ENCODE assay signal across 22 mouse cellular contexts in the genomic region with DNA sequence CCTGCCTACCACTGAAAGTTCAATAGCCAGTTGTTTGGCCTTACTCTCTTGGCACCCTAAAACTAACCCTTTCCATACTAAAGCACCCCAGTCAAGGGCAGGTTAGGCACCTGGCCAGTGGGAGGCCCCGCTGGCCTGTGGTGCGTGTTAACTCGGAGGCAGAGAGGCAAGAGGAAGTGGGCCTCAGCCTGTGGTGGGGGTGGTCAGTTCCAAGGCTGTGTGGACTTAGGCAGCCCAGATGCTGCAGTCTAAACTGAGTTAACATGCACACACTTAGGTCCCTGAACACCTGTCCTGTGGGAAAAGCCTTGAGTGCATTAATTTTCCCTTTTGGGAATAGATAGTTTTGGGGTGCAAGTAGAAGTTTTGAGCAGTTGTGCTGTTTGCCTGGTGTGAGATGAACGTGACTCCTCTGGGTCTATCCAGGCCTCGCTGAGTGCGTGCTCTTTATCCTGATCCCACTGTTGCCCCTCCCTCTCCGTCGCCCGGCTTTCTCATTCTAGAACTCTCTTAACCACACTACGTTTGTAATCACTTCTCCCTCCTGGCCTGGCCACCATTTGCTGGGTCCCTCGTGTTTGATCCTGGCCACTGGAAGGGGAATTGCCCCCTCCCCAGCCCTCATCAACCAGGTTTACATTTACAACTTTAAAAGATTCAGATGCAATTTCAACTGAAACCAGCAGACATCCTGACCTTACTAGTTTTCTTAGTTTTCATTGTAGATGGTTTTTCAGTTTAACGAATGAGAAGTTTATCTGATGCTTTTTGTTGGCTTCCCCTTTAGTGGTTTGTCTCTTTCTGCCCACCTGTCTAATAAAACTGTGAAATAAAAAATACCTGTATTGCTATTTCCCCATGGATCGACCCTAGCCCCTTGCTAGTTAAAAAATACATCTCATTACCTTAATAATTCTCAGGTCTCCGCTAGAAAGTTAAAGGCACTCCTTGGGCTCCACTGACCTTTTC. TPM values are rescaled to one million over a fixed set of nuclear protein-coding genes. Genes with fewer than 3 reads are reported as not detected.
DNase-seq lines count a peak whose midpoint lies in the region; ATAC-seq and TF ChIP-seq lines count a peak whose summit lies in the region.
"Had no signal": no experiment of that assay in that cellular context is flagged by ENCODE, and none has a peak within 500 bp of the region (broad histone marks: within the 10 kb centered on the region; RNA-seq: fewer than 3 reads in every experiment).

No protein-coding gene starts in this region.

- no peaks in the 10 kb centered on the region for H3K4me1 ChIP-seq in hindbrain, embryonic 16.5 days (ENCODE audit: control insufficient read depth, insufficient read depth, low read depth, low read length)
- no peaks in the 10 kb centered on the region for H3K4me1 ChIP-seq in hindbrain, embryonic 11.5 days (replicated peaks; ENCODE audit: control insufficient read depth, insufficient read depth, low read length)
- peaks cover 4% of the 10 kb centered on the region; the same call in 1 of the 2 replicates for H3K4me1 ChIP-seq in lung, adult 2 months (ENCODE audit: control insufficient read depth, insufficient read depth, low read length)
- H3K4me1 ChIP-seq: midbrain, embryonic 10.5 days had no signal

- peak overlapping the region; percentile 29; the same call in 1 of the 2 replicates for H3K27ac ChIP-seq in hindbrain, embryonic 16.5 days (ENCODE audit: low read depth, low read length)
- no peak overlapping the region for H3K27ac ChIP-seq in hindbrain, embryonic 11.5 days (ENCODE audit: low read depth, low read length)
- H3K27ac ChIP-seq: midbrain, embryonic 10.5 days; neural tube, embryonic 15.5 days had no signal

- no peaks in the 10 kb centered on the region for H3K9me3 ChIP-seq in hindbrain, embryonic 16.5 days (ENCODE audit: control insufficient read depth, low read length)
- no peaks in the 10 kb centered on the region for H3K9me3 ChIP-seq in hindbrain, embryonic 11.5 days (ENCODE audit: control insufficient read depth, low read length)
- H3K9me3 ChIP-seq: heart, embryonic 12.5 days; midbrain, embryonic 10.5 days; neural tube, embryonic 15.5 days had no signal

- no peak overlapping the region for H3K9ac ChIP-seq in hindbrain, embryonic 16.5 days (ENCODE audit: low read depth, low read length)
- no peak overlapping the region for H3K9ac ChIP-seq in hindbrain, embryonic 11.5 days (ENCODE audit: low read depth, low read length)
- H3K9ac ChIP-seq: forebrain, postnatal 0 days; heart, embryonic 12.5 days; neural tube, embryonic 15.5 days had no signal

- H3K27me3 ChIP-seq in hindbrain, embryonic 16.5 days (replicated peaks; ENCODE audit: control insufficient read depth, insufficient read depth, low read length) = no peaks in the 10 kb centered on the region
- no peaks in the 10 kb centered on the region for H3K27me3 ChIP-seq in hindbrain, embryonic 11.5 days (ENCODE audit: control insufficient read depth, insufficient read depth, low read length)
- H3K27me3 ChIP-seq: heart, embryonic 12.5 days; neural tube, embryonic 15.5 days had no signal

- no peak for ATAC-seq in hindbrain, embryonic 16.5 days
- no peak for ATAC-seq in hindbrain, embryonic 11.5 days (ENCODE audit: low FRiP score)
- ATAC-seq in hematopoietic stem cell, adult 5-6 weeks (replicated peaks in 1 of 2; ENCODE audit: insufficient read depth in 1 of 2, low FRiP score in 2 of 2, low TSS enrichment in 1 of 2, low read depth in 1 of 2, poor library complexity in 2 of 2, severe bottlenecking in 2 of 2) = peak; percentile 52 to 78
- peak; percentile 54; the same call in 1 of the 2 replicates for ATAC-seq in megakaryocyte-erythroid progenitor cell, adult 5-6 weeks (replicated peaks; ENCODE audit: low FRiP score, low TSS enrichment, poor library complexity, severe bottlenecking)
- ATAC-seq: forebrain, postnatal 0 days; inflammation-experienced regulatory T-cells, adult 6 months had no signal

- no peak for TF ChIP-seq CTCF in lung, adult 2 months (IDR thresholded peaks at IDR 0.05; ENCODE audit: insufficient read depth, low read length)

- no peak overlapping the region for H3K4me3 ChIP-seq in hindbrain, embryonic 16.5 days (ENCODE audit: low read length)
- no peak overlapping the region for H3K4me3 ChIP-seq in hindbrain, embryonic 11.5 days (ENCODE audit: low read depth, low read length)
- no peak overlapping the region for H3K4me3 ChIP-seq in lung, adult 2 months (replicated peaks; ENCODE audit: extremely low read depth, low read depth, low read length)
- H3K4me3 ChIP-seq: heart, embryonic 12.5 days; midbrain, embryonic 10.5 days; neural tube, embryonic 15.5 days had no signal

- no peak for DNase-seq in hindbrain, embryonic 11.5 days (ENCODE audit: low spot score)
- DNase-seq in A20 (ENCODE audit: low read depth, low spot score) = peak; percentile 50
- DNase-seq in embryo, embryonic 10 days (ENCODE audit: low spot score) = no peak
- DNase-seq in frontal cortex, postnatal 25 days (ENCODE audit: low spot score in 2 of 2) = no peak
- DNase-seq in lung, adult 2 months = no peak
- DNase-seq: adrenal gland, postnatal 10 days; B cell, adult 2 months; cerebellum, adult 18-20 months; forebrain, postnatal 0 days; gastrocnemius, postnatal 25 days; heart, postnatal 4 days; kidney, postnatal 14 days; left cerebral cortex, postnatal 4 days; right cerebral cortex, postnatal 4 days; thymus, postnatal 14 days had no signal

- 77% methylated on average over 14 of the region's 14 CpGs for WGBS in hindbrain, embryonic 16.5 days
- WGBS in hindbrain, embryonic 11.5 days = 76% methylated on average over 14 of the region's 14 CpGs
- WGBS in lung, adult 2 months = 61% methylated on average over 14 of the region's 14 CpGs

- peaks cover 43% of the 10 kb centered on the region for H3K36me3 ChIP-seq in hindbrain, embryonic 16.5 days (ENCODE audit: control insufficient read depth, insufficient read depth, low read length)
- H3K36me3 ChIP-seq in hindbrain, embryonic 11.5 days (ENCODE audit: control insufficient read depth, insufficient read depth, low read length) = peaks cover 13% of the 10 kb centered on the region

- no peak overlapping the region for H3K4me2 ChIP-seq in hindbrain, embryonic 16.5 days (ENCODE audit: low read length)
- no peak overlapping the region for H3K4me2 ChIP-seq in hindbrain, embryonic 11.5 days (replicated peaks; ENCODE audit: low read depth, low read length)
- H3K4me2 ChIP-seq: heart, embryonic 12.5 days; neural tube, embryonic 15.5 days had no signal

- TF ChIP-seq POLR2A in lung, adult 2 months (IDR thresholded peaks at IDR 0.05; ENCODE audit: borderline replicate concordance, extremely low read depth, low read depth, low read length) = no peak

RNA-seq across cellular contexts. Expression of gene Ube2r2, which starts 57.3 kb away (rescaled TPM):
- polyA plus RNA-seq in hindbrain, embryonic 16.5 days (2015; fragmentation: Nextera tagmentation; extraction: Ambion mirVana) = 42.7 and 54.3 TPM in 2 replicates
- 100 and 107 TPM in 2 replicates for polyA plus RNA-seq in hindbrain, embryonic 11.5 days (2014; fragmentation: Nextera tagmentation; extraction: Ambion mirVana)
- 37.9 and 52.8 TPM in 2 replicates for total RNA-seq in hematopoietic stem cell, adult 5-6 weeks (2017)
- 86.7 and 101 TPM in 2 replicates for total RNA-seq in megakaryocyte-erythroid progenitor cell, adult 5-6 weeks (2014; fragmentation: Nextera tagmentation)
- 36.5 and 46.2 TPM in 2 replicates for total RNA-seq in megakaryocyte-erythroid progenitor cell, adult 5-6 weeks (2017)
- 32.2 and 37.7 TPM in 2 replicates for polyA plus RNA-seq in lung, adult 2 months (2012; rRNA removed)

Comparison
In these comparisons a context has a peak if more than half of its experiments do, and no peak if none do; other contexts are left out.
1. ATAC-seq: peak in hematopoietic stem cell, adult 5-6 weeks (2 of 2) and megakaryocyte-erythroid progenitor cell, adult 5-6 weeks (single experiment); none in hindbrain, embryonic 16.5 days (single experiment) and hindbrain, embryonic 11.5 days (single experiment).